Mouse (Mus musculus): ENCODE data around the gene Fcgbp. TPM values are rescaled to one million over a fixed set of nuclear protein-coding genes. Genes with fewer than 3 reads are reported as not detected.

Gene Fcgbp
- polyA plus RNA-seq, 1 experiment from 2014 or later: 0.80 TPM

DNA sequence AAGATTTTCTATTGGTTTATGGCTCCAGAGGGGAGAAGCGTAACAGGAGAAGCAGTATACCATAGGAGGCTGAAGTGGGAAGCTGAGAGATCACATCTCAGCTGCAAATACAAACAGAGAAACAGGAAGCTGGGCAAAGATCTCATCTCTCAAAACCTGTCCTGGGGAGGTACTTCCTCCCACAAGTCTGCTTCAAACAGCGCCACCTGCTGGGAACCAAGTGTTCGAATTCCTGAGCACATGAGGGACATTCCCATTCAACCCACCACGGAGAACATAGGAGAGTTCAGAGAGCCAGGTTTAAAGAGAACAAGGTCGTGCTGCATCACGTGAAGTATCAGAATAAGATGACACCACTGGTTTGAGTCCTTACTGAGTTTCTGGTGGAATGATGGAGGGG is 94.4 kb downstream of the Fcgbp start:
- Histone ChIP-seq H3K27me3 (ENCODE audit: control insufficient read depth, insufficient read depth, low read length) (no peaks in the 10 kb centered on the region), H3K36me3 (replicated peaks; ENCODE audit: control insufficient read depth, insufficient read depth) (no peaks in the 10 kb centered on the region), H3K27ac (no peak overlapping the region), H3K4me1 (replicated peaks; ENCODE audit: control insufficient read depth, insufficient read depth, low read length) (peaks cover 15% of the 10 kb centered on the region), H3K9ac (no peak overlapping the region), H3K4me2 (replicated peaks) (no peak overlapping the region), H3K4me3 (replicated peaks; ENCODE audit: low read length) (no peak overlapping the region), H3K9me3 (ENCODE audit: control insufficient read depth, low read length) (no peaks in the 10 kb centered on the region)
- whole genome bisulfite sequencing: 81% methylated on average over 6 of the region's 6 CpGs
- DNase-seq (ENCODE audit: low spot score): no peak
- ATAC-seq (ENCODE audit: low FRiP score): no peak

DNA sequence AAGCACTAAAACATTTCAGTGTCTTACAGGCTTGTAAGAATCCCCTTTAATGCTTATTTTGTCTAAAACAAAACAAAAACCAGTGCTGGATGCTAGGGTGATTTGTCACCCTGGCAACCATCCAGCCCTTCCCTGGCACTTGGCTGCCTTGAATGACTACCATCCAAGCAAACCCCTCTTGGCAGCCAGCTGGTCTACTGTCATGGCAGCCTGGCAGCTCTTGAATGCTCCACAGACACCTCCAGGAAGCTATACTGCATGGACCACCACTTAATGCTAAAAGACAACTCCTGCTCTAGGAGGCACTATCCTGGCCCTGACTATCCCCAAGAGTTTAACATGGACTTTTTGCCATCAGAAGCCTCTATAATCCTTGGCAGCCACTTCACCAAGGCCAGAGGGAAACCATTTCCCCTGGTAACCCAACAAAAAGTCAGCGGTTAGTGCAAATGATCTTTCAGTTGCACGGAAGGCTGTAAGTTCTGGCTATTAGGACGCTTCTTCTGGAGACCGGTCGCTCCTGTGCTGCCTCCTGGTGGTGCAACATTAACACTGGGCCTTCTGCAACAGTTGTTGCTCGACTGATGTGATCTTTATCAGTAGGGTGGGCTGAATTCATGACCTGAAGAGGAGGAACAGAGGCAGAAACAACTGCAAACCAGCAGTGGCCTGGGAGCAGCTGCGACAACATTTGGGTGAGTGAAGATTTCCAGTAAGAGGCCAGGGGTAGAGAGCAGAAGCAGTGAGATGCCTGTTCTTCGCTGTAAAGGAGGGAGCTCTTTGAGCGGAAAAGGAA is 97.5 kb downstream of the Fcgbp start:
- H3K9me3 ChIP-seq (ENCODE audit: control insufficient read depth, low read length): no peaks in the 10 kb centered on the region
- WGBS: 14% methylated on average over 9 of the region's 9 CpGs
- H3K36me3 ChIP-seq (replicated peaks; ENCODE audit: control insufficient read depth, insufficient read depth): no peaks in the 10 kb centered on the region
- peak overlapping the region; percentile 84 for H3K4me2 ChIP-seq (replicated peaks)
- H3K9ac ChIP-seq: peak overlapping the region; percentile 66
- peak overlapping the region; percentile 88 for H3K27ac ChIP-seq
- H3K27me3 ChIP-seq (ENCODE audit: control insufficient read depth, insufficient read depth, low read length): no peaks in the 10 kb centered on the region
- ATAC-seq (ENCODE audit: low FRiP score) (peak; percentile 44; the same call in 1 of the 2 replicates), DNase-seq (ENCODE audit: low spot score) (peak; percentile 72)
- peak overlapping the region; percentile 77 for H3K4me3 ChIP-seq (replicated peaks; ENCODE audit: low read length)
- peaks cover 25% of the 10 kb centered on the region for H3K4me1 ChIP-seq (replicated peaks; ENCODE audit: control insufficient read depth, insufficient read depth, low read length)

DNA sequence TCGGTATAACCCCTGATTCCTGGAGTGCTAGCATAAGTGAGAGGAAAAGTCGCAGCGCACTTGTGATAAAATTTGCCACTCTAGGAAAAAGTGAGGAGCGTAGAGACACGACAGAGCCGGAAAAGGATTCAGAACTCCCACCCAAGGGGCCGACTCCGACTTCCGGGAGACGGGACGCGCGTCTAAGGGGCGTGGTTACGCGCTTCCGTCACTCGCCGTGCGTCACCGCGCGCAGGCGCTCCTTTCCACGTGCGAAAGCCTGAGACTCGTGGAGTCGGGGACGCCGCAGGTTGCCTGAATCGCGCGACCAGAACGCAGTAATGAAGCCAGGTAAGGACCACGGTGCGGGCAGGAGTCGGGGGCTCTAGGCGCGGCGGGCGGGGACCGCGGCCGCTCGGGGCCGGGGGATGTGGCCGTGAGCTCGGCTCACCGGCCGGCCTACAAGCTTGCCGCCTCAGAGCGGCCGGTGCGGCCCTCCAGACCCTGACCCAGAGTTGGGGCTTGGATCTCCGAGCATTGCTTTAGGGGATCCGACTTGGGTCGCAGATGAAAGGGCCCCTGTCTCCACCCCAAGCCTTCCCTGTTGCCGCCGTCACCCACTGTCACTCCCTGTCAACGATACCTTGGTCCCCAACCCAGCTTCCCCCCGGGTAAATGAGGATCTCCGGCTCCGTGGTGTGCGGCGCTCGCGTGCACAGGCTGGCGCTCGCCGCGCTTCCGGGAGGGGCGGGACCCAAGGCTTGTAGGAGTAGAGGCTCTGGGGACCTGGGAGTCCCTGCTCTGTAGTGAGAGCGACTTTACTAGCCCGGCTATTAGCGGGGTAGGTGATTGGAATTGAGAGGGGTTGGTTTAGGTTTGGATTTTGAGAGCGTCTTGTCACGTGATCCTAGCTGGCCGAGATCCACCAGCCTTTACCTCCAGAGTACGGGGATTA is 98.7 kb downstream of the Fcgbp start, which contains the start of gene Fbl:
Gene Fbl, plus strand, starts transcription at position 222 of the 934 bp plus-strand sequence.
- Histone ChIP-seq H3K27me3 (ENCODE audit: control insufficient read depth, insufficient read depth, low read length) (no peaks in the 10 kb centered on the region), H3K36me3 (replicated peaks; ENCODE audit: control insufficient read depth, insufficient read depth) (no peaks in the 10 kb centered on the region), H3K9ac (peak within 1 kb of the TSS; percentile 66), H3K9me3 (ENCODE audit: control insufficient read depth, low read length) (no peaks in the 10 kb centered on the region), H3K4me2 (replicated peaks) (peak within 1 kb of the TSS; percentile 84), H3K27ac (peak within 1 kb of the TSS; percentile 88), H3K4me3 (replicated peaks; ENCODE audit: low read length) (peak within 1 kb of the TSS; percentile 77), H3K4me1 (replicated peaks; ENCODE audit: control insufficient read depth, insufficient read depth, low read length) (peaks cover 25% of the 10 kb centered on the region)
- WGBS: under 1% methylated on average over 79 of the region's 80 CpGs
- peak; percentile 97 for DNase-seq (ENCODE audit: low spot score)
- ATAC-seq (ENCODE audit: low FRiP score): peak; percentile 91

Other genes starting within 250 kb of the Fcgbp start
- 11.4 and 14.9 TPM in 2 replicates for gene Zfp59, start 232.6 kb upstream of the Fcgbp start, polyA plus RNA-seq (2014; fragmentation: Nextera tagmentation; extraction: Ambion mirVana)
- 0.72 and 1.6 TPM in 2 replicates for gene Zfp607a, start 213.7 kb upstream of the Fcgbp start, polyA plus RNA-seq (2014; fragmentation: Nextera tagmentation; extraction: Ambion mirVana)
- gene Zfp974, start 141.8 kb upstream of the Fcgbp start, polyA plus RNA-seq (2014; fragmentation: Nextera tagmentation; extraction: Ambion mirVana): 14.8 and 17.0 TPM in 2 replicates
- gene Zfp780b, start 92.1 kb upstream of the Fcgbp start, polyA plus RNA-seq (2014; fragmentation: Nextera tagmentation; extraction: Ambion mirVana): 23.8 and 26.1 TPM in 2 replicates
- gene Zfp850, start 57.1 kb upstream of the Fcgbp start, polyA plus RNA-seq (2014; fragmentation: Nextera tagmentation; extraction: Ambion mirVana): 7.0 and 7.1 TPM in 2 replicates
- gene Psmc4, start 21.1 kb upstream of the Fcgbp start, polyA plus RNA-seq (2014; fragmentation: Nextera tagmentation; extraction: Ambion mirVana): 279 and 282 TPM in 2 replicates
- gene 9530053A07Rik, start 58.2 kb downstream of the Fcgbp start, polyA plus RNA-seq (2014; fragmentation: Nextera tagmentation; extraction: Ambion mirVana): 0.09 and 0.24 TPM in 2 replicates
- gene Fbl, start 98.5 kb downstream of the Fcgbp start, polyA plus RNA-seq (2014; fragmentation: Nextera tagmentation; extraction: Ambion mirVana): 23.1 and 28.2 TPM in 2 replicates
- 11.6 and 12.6 TPM in 2 replicates for gene Dyrk1b, start 108.2 kb downstream of the Fcgbp start, polyA plus RNA-seq (2014; fragmentation: Nextera tagmentation; extraction: Ambion mirVana)
- gene Eid2, start 196.6 kb downstream of the Fcgbp start, polyA plus RNA-seq (2014; fragmentation: Nextera tagmentation; extraction: Ambion mirVana): 8.8 and 11.3 TPM in 2 replicates
- 33.8 and 35.2 TPM in 2 replicates for gene Eid2b, start 206.5 kb downstream of the Fcgbp start, polyA plus RNA-seq (2014; fragmentation: Nextera tagmentation; extraction: Ambion mirVana)
- 0.74 and 0.91 TPM in 2 replicates for gene Selenov, start 219.9 kb downstream of the Fcgbp start, polyA plus RNA-seq (2014; fragmentation: Nextera tagmentation; extraction: Ambion mirVana)
- 19.1 and 21.0 TPM in 2 replicates for gene Dll3, start 231.0 kb downstream of the Fcgbp start, polyA plus RNA-seq (2014; fragmentation: Nextera tagmentation; extraction: Ambion mirVana)
- 125 and 137 TPM in 2 replicates for gene Timm50, start 240.8 kb downstream of the Fcgbp start, polyA plus RNA-seq (2014; fragmentation: Nextera tagmentation; extraction: Ambion mirVana)

Data from hindbrain, embryonic 14.5 days (tissue).